Mouse (Mus musculus) midbrain, embryonic 16.5 days (tissue): ENCODE data around the gene Psmb10. TPM values are rescaled to one million over a fixed set of nuclear protein-coding genes. Genes with fewer than 3 reads are reported as not detected.

Experiments used
- ATAC-seq: fragments of 200-750 bp; cut with Nextera tagmentation; 2 replicates; pipeline ENCODE4 v1.8.0; 2017; ENCODE audit warnings: moderate TSS enrichment
- H3K27ac ChIP-seq: fragments of 300-500 bp; sonication (generic); 2 replicates; pipeline ENCODE4 v1.5.1; 2014; ENCODE audit warnings: mild to moderate bottlenecking, low read length, mixed read lengths
- H3K27me3 ChIP-seq: fragments of 300-500 bp; sonication (generic); 2 replicates; pipeline ENCODE4 v1.6.1; 2014; ENCODE audit warnings: low read depth, low read length, mixed read lengths; ENCODE audit not compliant: control insufficient read depth, insufficient read depth
- H3K36me3 ChIP-seq: fragments of 300-500 bp; sonication (generic); 2 replicates; pipeline ENCODE4 v1.6.1; 2014; ENCODE audit warnings: mild to moderate bottlenecking, low read length, moderate library complexity, mixed read lengths; ENCODE audit not compliant: control insufficient read depth, insufficient read depth
- H3K4me1 ChIP-seq: fragments of 300-500 bp; sonication (generic); 2 replicates; pipeline ENCODE4 v1.6.1; 2014; ENCODE audit warnings: mild to moderate bottlenecking, low read length, mixed read lengths; ENCODE audit not compliant: control insufficient read depth, insufficient read depth
- H3K4me2 ChIP-seq: fragments of 300-500 bp; sonication (generic); 2 replicates; pipeline ENCODE4 v1.6.1; 2014; ENCODE audit warnings: mild to moderate bottlenecking, low read length, mixed read lengths
- H3K4me3 ChIP-seq: fragments of 300-500 bp; sonication (generic); 2 replicates; pipeline ENCODE4 v1.5.1; 2014; ENCODE audit warnings: low read depth, mild to moderate bottlenecking, low read length, moderate library complexity, mixed read lengths
- H3K9ac ChIP-seq: fragments of 300-500 bp; sonication (generic); 2 replicates; pipeline ENCODE4 v1.6.1; 2014; ENCODE audit warnings: low read depth, low read length, mixed read lengths
- H3K9me3 ChIP-seq: fragments of 300-500 bp; sonication (generic); replicated peaks from 2 replicates; pipeline ENCODE4 v1.6.1; 2014; ENCODE audit warnings: mild to moderate bottlenecking, low read length, mixed read lengths; ENCODE audit not compliant: control insufficient read depth, poor library complexity, severe bottlenecking
- WGBS: fragments of 180-500 bp; shearing (Covaris S2); extraction: QIAGEN DNeasy Blood & Tissue Kit; methylation state at CpG from one replicate; pipeline ENCODE4 v1.1.7; 2014; 5-methylcytosine and 5-hydroxymethylcytosine counted together
- microRNA-seq: library from miRNA; unstranded; fragments of <30 nt; microRNA quantifications from one replicate; pipeline ENCODE4, GENCODE M21; 2017
- polyA plus RNA-seq: library from polyadenylated mRNA; unstranded; fragments of >200 nt; fragmentation: Nextera tagmentation; extraction: Ambion mirVana; gene quantifications from 2 replicates; pipeline ENCODE4 v1.2.1, GENCODE M21; 2015

The Psmb10 gene
- polyA plus RNA-seq, 1 experiment from 2014 or later = 71.2 TPM

- Histone ChIP-seq H3K27me3 (no peaks in the 10 kb centered on the region), H3K4me2 (peak within 1 kb of the TSS; percentile 23; the same call in 1 of the 2 replicates), H3K9ac (0 out of 2 replicates have a peak within 1 kb of the TSS, but pooled peaks have one; percentile 20), H3K9me3 (no peaks in the 10 kb centered on the region), H3K4me1 (peaks cover 5% of the 10 kb centered on the region; the same call in 1 of the 2 replicates), H3K27ac (0 out of 2 replicates have a peak within 1 kb of the TSS, but pooled peaks have one; percentile 8), H3K4me3 (no peak within 1 kb of the TSS), H3K36me3 (peaks cover 35% of the 10 kb centered on the region)
- WGBS = 5% methylated on average over 11 of the region's 11 CpGs
- peak; percentile 74 for ATAC-seq
These were observed 44.9 kb downstream of the Psmb10 start, which contains the start of gene Nrn1l for GRCm38 (mm10) chr8:105893339-105893738. Nrn1l (plus strand) TSS chr8:105893567.

- Histone ChIP-seq H3K4me3 (no peak overlapping the region), H3K9me3 (no peaks in the 10 kb centered on the region), H3K27ac (no peak overlapping the region), H3K36me3 (peaks cover 39% of the 10 kb centered on the region), H3K4me2 (no peak overlapping the region), H3K27me3 (no peaks in the 10 kb centered on the region), H3K9ac (no peak overlapping the region), H3K4me1 (peaks cover 5% of the 10 kb centered on the region; the same call in 1 of the 2 replicates)
- 87% methylated on average over 6 of the region's 6 CpGs for WGBS
- ATAC-seq = no peak
These were observed 45.8 kb downstream of the Psmb10 start for GRCm38 (mm10) chr8:105892432-105892831.

GRCm38 (mm10) chr8:105890870-105891269 is 47.4 kb downstream of the Psmb10 start:
- no peak for ATAC-seq
- H3K9ac ChIP-seq = no peak overlapping the region
- H3K36me3 ChIP-seq = peaks cover 53% of the 10 kb centered on the region
- H3K27ac ChIP-seq = no peak overlapping the region
- 93% methylated on average over 6 of the region's 6 CpGs for WGBS
- no peak overlapping the region for H3K4me2 ChIP-seq
- peaks cover 5% of the 10 kb centered on the region; the same call in 1 of the 2 replicates for H3K4me1 ChIP-seq
- H3K9me3 ChIP-seq = no peaks in the 10 kb centered on the region
- H3K4me3 ChIP-seq = no peak overlapping the region
- H3K27me3 ChIP-seq = no peaks in the 10 kb centered on the region

- no peak overlapping the region for H3K4me2 ChIP-seq
- no peak overlapping the region for H3K4me3 ChIP-seq
- ATAC-seq = no peak
- H3K27me3 ChIP-seq = no peaks in the 10 kb centered on the region
- no peaks in the 10 kb centered on the region for H3K9me3 ChIP-seq
- no peak overlapping the region for H3K9ac ChIP-seq
- H3K4me1 ChIP-seq = peaks cover 5% of the 10 kb centered on the region; the same call in 1 of the 2 replicates
- no peak overlapping the region for H3K27ac ChIP-seq
- peaks cover 60% of the 10 kb centered on the region for H3K36me3 ChIP-seq
- WGBS = 95% methylated on average over 12 of the region's 12 CpGs
These were observed 48.3 kb downstream of the Psmb10 start for GRCm38 (mm10) chr8:105889756-105890465.

Small RNA genes within 50 kb of the gene (microRNA-seq; reads per million reads assigned to microRNA genes)
- gene Mir7074 = not detected

Other genes starting within 250 kb of the Psmb10 start
- gene Acd, start 237.3 kb downstream of the Psmb10 start, polyA plus RNA-seq = 95.6 and 97.6 TPM in 2 replicates
- 50.2 and 57.9 TPM in 2 replicates for gene Pard6a, start 237.3 kb downstream of the Psmb10 start, polyA plus RNA-seq
- gene 4933405L10Rik, start 230.8 kb downstream of the Psmb10 start, polyA plus RNA-seq = 0.28 and 0.45 TPM in 2 replicates
- 14.9 and 16.5 TPM in 2 replicates for gene Enkd1, start 230.2 kb downstream of the Psmb10 start, polyA plus RNA-seq
- 94.0 and 95.6 TPM in 2 replicates for gene Gfod2, start 179.8 kb downstream of the Psmb10 start, polyA plus RNA-seq
- gene Ranbp10, start 111.1 kb downstream of the Psmb10 start, polyA plus RNA-seq = 9.6 and 12.6 TPM in 2 replicates
- 0.77 and 0.93 TPM in 2 replicates for gene Tsnaxip1, start 110.7 kb downstream of the Psmb10 start, polyA plus RNA-seq
- gene Cenpt, start 85.2 kb downstream of the Psmb10 start, polyA plus RNA-seq = 45.9 and 59.5 TPM in 2 replicates
- gene Thap11, start 83.3 kb downstream of the Psmb10 start, polyA plus RNA-seq = 50.6 and 53.4 TPM in 2 replicates
- gene Nutf2, start 77.9 kb downstream of the Psmb10 start, polyA plus RNA-seq = 146 and 153 TPM in 2 replicates
- gene Edc4, start 57.6 kb downstream of the Psmb10 start, polyA plus RNA-seq = 55.5 and 56.9 TPM in 2 replicates
- 0.53 TPM in 1 of 2 replicates, not detected in the other for gene Nrn1l, start 44.9 kb downstream of the Psmb10 start, polyA plus RNA-seq
- gene Pskh1, start 38.0 kb downstream of the Psmb10 start, polyA plus RNA-seq = 10.6 and 10.8 TPM in 2 replicates
- 4.5 and 4.9 TPM in 2 replicates for gene Ctrl, start 4.6 kb downstream of the Psmb10 start, polyA plus RNA-seq
- 1.3 and 3.0 TPM in 2 replicates for gene Lcat, start 4.9 kb upstream of the Psmb10 start, polyA plus RNA-seq
- 7.6 and 10.6 TPM in 2 replicates for gene Slc12a4, start 27.7 kb upstream of the Psmb10 start, polyA plus RNA-seq
- gene Dpep3, start 41.0 kb upstream of the Psmb10 start, polyA plus RNA-seq = not detected in 2 replicates
- 29.4 and 29.8 TPM in 2 replicates for gene Dus2, start 52.9 kb upstream of the Psmb10 start, polyA plus RNA-seq
- 0.25 TPM in 1 of 2 replicates, not detected in the other for gene Dpep2nb, start 67.5 kb upstream of the Psmb10 start, polyA plus RNA-seq
- gene Ddx28, start 73.4 kb upstream of the Psmb10 start, polyA plus RNA-seq = 20.3 and 21.5 TPM in 2 replicates
- 2.1 and 3.2 TPM in 2 replicates for gene Nfatc3, start 120.4 kb upstream of the Psmb10 start, polyA plus RNA-seq
- 0.14 and 0.29 TPM in 2 replicates for gene Esrp2, start 198.5 kb upstream of the Psmb10 start, polyA plus RNA-seq
- gene Pla2g15, start 212.0 kb upstream of the Psmb10 start, polyA plus RNA-seq = 24.5 and 25.2 TPM in 2 replicates
- gene Slc7a6, start 230.4 kb upstream of the Psmb10 start, polyA plus RNA-seq = 41.8 and 53.5 TPM in 2 replicates